Mouse (Mus musculus) lung, postnatal 0 days (tissue): ENCODE measurements at regions not wholly inside any gene's neighbourhood (a gene's known extent, or its start where the extent isn't known, plus 50 kb on each side); places are given as distances from the start of the nearest gene placed in this dataset.

Experiments
- ATAC-seq: fragments of 200-750 bp; cut with Nextera tagmentation; 2 replicates; pipeline ENCODE4 v1.8.0; 2017; ENCODE audit warnings: moderate library complexity
- DNase-seq: peaks from one replicate; pipeline ENCODE4 v3.0.0-alpha.2; 2016; ENCODE audit warnings: low spot score
- H3K27ac ChIP-seq: fragments of 300-500 bp; sonication (generic); 2 replicates; pipeline ENCODE4 v1.5.1; 2014; ENCODE audit warnings: antibody characterized with exemption, mild to moderate bottlenecking, low read length, mixed read lengths
- H3K27me3 ChIP-seq: fragments of 300-500 bp; sonication (generic); replicated peaks from 2 replicates; pipeline ENCODE4 v1.6.1; 2014; ENCODE audit warnings: low read length, mixed read lengths; ENCODE audit not compliant: insufficient read depth
- H3K36me3 ChIP-seq: fragments of 300-500 bp; sonication (generic); 2 replicates; pipeline ENCODE4 v1.6.1; 2014; ENCODE audit warnings: low read length, mixed read lengths; ENCODE audit not compliant: insufficient read depth
- H3K4me1 ChIP-seq: fragments of 300-500 bp; sonication (generic); 2 replicates; pipeline ENCODE4 v1.6.1; 2014; ENCODE audit warnings: antibody characterized with exemption, low read depth, low read length, mixed read lengths; ENCODE audit not compliant: insufficient read depth
- H3K4me2 ChIP-seq: fragments of 300-500 bp; sonication (generic); replicated peaks from 2 replicates; pipeline ENCODE4 v1.6.1; 2014; ENCODE audit warnings: low read depth, mild to moderate bottlenecking, low read length, moderate library complexity, mixed read lengths
- H3K4me3 ChIP-seq: fragments of 300-500 bp; sonication (generic); 2 replicates; pipeline ENCODE4 v1.5.1; 2014; ENCODE audit warnings: low read depth, low read length
- H3K9ac ChIP-seq: fragments of 300-500 bp; sonication (generic); replicated peaks from 2 replicates; pipeline ENCODE4 v1.6.1; 2014; ENCODE audit warnings: low read depth, mild to moderate bottlenecking
- H3K9me3 ChIP-seq: fragments of 300-500 bp; sonication (generic); 2 replicates; pipeline ENCODE4 v1.6.1; 2016; ENCODE audit warnings: low read length, mixed read lengths
- CTCF ChIP-seq: IDR thresholded peaks from 2 replicates; pipeline ENCODE4 v1.5.1; 2016; ENCODE audit warnings: antibody characterized with exemption, mild to moderate bottlenecking
- EP300 ChIP-seq: IDR thresholded peaks from 2 replicates; pipeline ENCODE4 v1.6.1; 2016; ENCODE audit warnings: antibody characterized with exemption, mild to moderate bottlenecking, control low read depth
- WGBS: fragments of 180-500 bp; shearing (Covaris S2); extraction: QIAGEN DNeasy Blood & Tissue Kit; methylation state at CpG from one replicate; pipeline ENCODE4 v1.1.7; 2014; 5-methylcytosine and 5-hydroxymethylcytosine counted together

GRCm38 (mm10) chr12:65513070-65513469, 287.8 kb downstream of the Wdr20rt start:
- WGBS, result 48% methylated on average over 1 of the region's 1 CpGs
- H3K36me3 ChIP-seq, result no peaks in the 10 kb centered on the region
- no peak for ATAC-seq

GRCm38 (mm10) chr12:65534142-65534690, 308.9 kb downstream of the Wdr20rt start:
- H3K27ac ChIP-seq, result no peak overlapping the region
- ATAC-seq, result no peak
- WGBS, result 62% methylated on average over 3 of the region's 3 CpGs
- no peak overlapping the region for H3K4me3 ChIP-seq
- DNase-seq, result no peak
- no peaks in the 10 kb centered on the region for H3K27me3 ChIP-seq
- H3K4me1 ChIP-seq, result no peaks in the 10 kb centered on the region
- no peak overlapping the region for H3K9ac ChIP-seq
- no peaks in the 10 kb centered on the region for H3K36me3 ChIP-seq
- no peaks in the 10 kb centered on the region for H3K9me3 ChIP-seq
- no peak overlapping the region for H3K4me2 ChIP-seq
- TF ChIP-seq CTCF (no peak), EP300 (no peak)

More at GRCm38 (mm10) chr12:65513070-65513469, 287.8 kb downstream of the Wdr20rt start:
- H3K9me3 ChIP-seq, result no peaks in the 10 kb centered on the region
- H3K27me3 ChIP-seq, result no peaks in the 10 kb centered on the region
- H3K4me3 ChIP-seq, result no peak overlapping the region
- TF ChIP-seq CTCF, result no peak
- no peak for TF ChIP-seq EP300
- H3K27ac ChIP-seq, result no peak overlapping the region
- DNase-seq, result no peak
- H3K9ac ChIP-seq, result no peak overlapping the region
- H3K4me2 ChIP-seq, result no peak overlapping the region
- H3K4me1 ChIP-seq, result no peaks in the 10 kb centered on the region

- 85% methylated on average over 4 of the region's 4 CpGs for WGBS
- DNase-seq (no peak), ATAC-seq (no peak)
- Histone ChIP-seq H3K27ac (no peak overlapping the region), H3K4me1 (no peaks in the 10 kb centered on the region), H3K4me2 (no peak overlapping the region), H3K27me3 (no peaks in the 10 kb centered on the region), H3K9me3 (no peaks in the 10 kb centered on the region), H3K9ac (no peak overlapping the region), H3K36me3 (no peaks in the 10 kb centered on the region), H3K4me3 (no peak overlapping the region)
- TF ChIP-seq CTCF (no peak), EP300 (no peak)
Observed at GRCm38 (mm10) chr12:65548301-65548700, 323.0 kb downstream of the Wdr20rt start.

GRCm38 (mm10) chr12:65552230-65552629, 326.9 kb downstream of the Wdr20rt start:
- DNase-seq, result no peak
- TF ChIP-seq EP300, result no peak
- H3K36me3 ChIP-seq, result no peaks in the 10 kb centered on the region
- no peak overlapping the region for H3K27ac ChIP-seq
- no peaks in the 10 kb centered on the region for H3K9me3 ChIP-seq
- H3K4me2 ChIP-seq, result no peak overlapping the region
- H3K27me3 ChIP-seq, result no peaks in the 10 kb centered on the region
- H3K9ac ChIP-seq, result no peak overlapping the region
- WGBS, result 88% methylated on average over 3 of the region's 3 CpGs
- H3K4me1 ChIP-seq, result no peaks in the 10 kb centered on the region
- ATAC-seq, result no peak
- no peak overlapping the region for H3K4me3 ChIP-seq

GRCm38 (mm10) chr12:65559036-65559435, 333.7 kb downstream of the Wdr20rt start:
- Histone ChIP-seq H3K4me3 (no peak overlapping the region), H3K4me2 (no peak overlapping the region), H3K36me3 (no peaks in the 10 kb centered on the region), H3K4me1 (no peaks in the 10 kb centered on the region), H3K9ac (no peak overlapping the region), H3K27ac (no peak overlapping the region), H3K27me3 (no peaks in the 10 kb centered on the region), H3K9me3 (no peaks in the 10 kb centered on the region)
- TF ChIP-seq CTCF (no peak), EP300 (no peak)
- ATAC-seq, result no peak
- no peak for DNase-seq
- 61% methylated on average over 6 of the region's 6 CpGs for whole genome bisulfite sequencing

GRCm38 (mm10) chr12:65559809-65560208, 334.5 kb downstream of the Wdr20rt start:
- Histone ChIP-seq H3K9ac (no peak overlapping the region), H3K4me3 (no peak overlapping the region), H3K9me3 (no peaks in the 10 kb centered on the region), H3K27ac (no peak overlapping the region), H3K4me2 (no peak overlapping the region), H3K4me1 (no peaks in the 10 kb centered on the region), H3K27me3 (no peaks in the 10 kb centered on the region), H3K36me3 (no peaks in the 10 kb centered on the region)
- DNase-seq (no peak), ATAC-seq (no peak)
- WGBS, result 44% methylated on average over 3 of the region's 3 CpGs
- TF ChIP-seq CTCF (no peak), EP300 (no peak)

- 89% methylated on average over 1 of the region's 1 CpGs for WGBS
- Histone ChIP-seq H3K9ac (no peak overlapping the region), H3K4me1 (no peaks in the 10 kb centered on the region), H3K9me3 (no peaks in the 10 kb centered on the region), H3K27me3 (no peaks in the 10 kb centered on the region), H3K4me2 (no peak overlapping the region), H3K27ac (no peak overlapping the region), H3K4me3 (no peak overlapping the region), H3K36me3 (no peaks in the 10 kb centered on the region)
- DNase-seq (no peak), ATAC-seq (no peak)
- TF ChIP-seq EP300, result no peak
Observed at GRCm38 (mm10) chr12:65571633-65572032, 346.3 kb downstream of the Wdr20rt start.
